Mouse (Mus musculus) heart, adult 2 months (tissue): ENCODE results near the gene Ryr1.

Experiments used
- CTCF ChIP-seq: fragments of 200-600 bp; IDR thresholded peaks from 2 replicates; pipeline ENCODE4 v1.8.1; 2022; ENCODE audit warnings: antibody characterized with exemption, mild to moderate bottlenecking, moderate library complexity
- EP300 ChIP-seq: fragments of 200-500 bp; IDR thresholded peaks from 2 replicates; pipeline ENCODE4 v1.6.1; 2011; ENCODE audit warnings: low read depth, low read length, control low read depth; ENCODE audit not compliant: insufficient read depth
- POLR2A ChIP-seq: fragments of 200-500 bp; IDR thresholded peaks from 2 replicates; pipeline ENCODE4 v1.6.1; 2011; ENCODE audit warnings: mild to moderate bottlenecking, low read depth, low read length, control low read depth; ENCODE audit not compliant: insufficient read depth

DNA sequence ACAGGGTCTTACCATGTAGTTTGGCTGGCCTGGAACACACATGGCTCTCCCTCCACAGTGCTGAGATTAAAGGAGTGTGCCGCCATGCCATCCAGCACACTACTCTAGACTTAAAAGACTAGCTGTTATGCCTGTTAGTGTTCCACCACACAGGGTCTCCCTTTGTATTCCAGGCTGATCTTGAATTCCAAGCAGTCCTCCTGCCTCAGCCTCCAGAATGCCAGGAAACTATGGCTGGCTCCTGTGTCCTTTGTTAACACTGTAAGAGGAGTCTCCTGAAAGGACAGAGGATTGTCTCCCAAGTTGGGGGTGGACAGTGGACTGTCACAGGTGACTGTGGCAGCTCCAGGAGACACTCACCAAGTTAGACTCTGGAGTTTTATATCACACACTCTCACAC is 155.7 kb downstream of the Ryr1 start:
- no peak for TF ChIP-seq CTCF
- no peak for TF ChIP-seq POLR2A
- TF ChIP-seq EP300: no peak
